Mouse (Mus musculus) kidney, adult 8-10 months (tissue): ENCODE data around the gene Hmbs.
"Not testable (repeated sequence)": the region's sequence is repeated elsewhere in the genome, so short reads cannot be mapped to it uniquely, and the experiment has no call there.

Experiments used
- DNase-seq, 2 experiments: peaks; one replicate each; pipeline ENCODE4 v3.0.0; 2022

Hmbs gene

DNA sequence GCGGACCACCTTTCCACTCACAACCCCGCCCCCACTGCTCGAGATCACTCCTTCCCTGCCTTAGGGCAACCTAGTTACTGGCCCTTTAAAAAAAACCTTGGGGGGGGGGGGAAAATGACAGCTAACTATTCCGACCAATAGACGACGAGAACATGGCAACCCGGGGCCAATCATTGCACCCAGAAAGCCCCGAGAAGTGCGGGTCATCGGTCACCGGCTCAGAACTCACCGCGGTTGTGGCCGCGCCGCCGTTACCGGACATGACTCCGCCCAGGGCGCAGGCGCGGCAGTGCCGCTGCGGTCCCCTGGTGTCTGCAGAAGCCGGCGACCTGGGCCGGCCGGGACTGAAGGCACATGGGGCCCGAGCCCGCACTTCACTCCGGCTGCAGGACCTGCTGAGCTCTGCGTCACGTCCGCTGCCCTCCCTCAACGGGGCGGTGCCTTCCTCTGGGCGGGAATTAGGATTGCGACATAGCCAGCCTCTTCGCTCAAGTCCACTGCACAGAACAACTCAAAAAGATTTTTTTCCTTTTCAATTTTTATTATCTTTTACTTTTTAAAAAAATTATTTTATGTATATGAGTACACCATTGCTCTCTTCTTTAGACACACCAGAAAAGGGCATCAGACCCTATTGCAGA lies at the start of gene Hmbs:
Gene Hmbs, minus strand, starts transcription at position 448 of the 641 bp plus-strand sequence.
- peak; percentile 91 to 94 for DNase-seq

DNA sequence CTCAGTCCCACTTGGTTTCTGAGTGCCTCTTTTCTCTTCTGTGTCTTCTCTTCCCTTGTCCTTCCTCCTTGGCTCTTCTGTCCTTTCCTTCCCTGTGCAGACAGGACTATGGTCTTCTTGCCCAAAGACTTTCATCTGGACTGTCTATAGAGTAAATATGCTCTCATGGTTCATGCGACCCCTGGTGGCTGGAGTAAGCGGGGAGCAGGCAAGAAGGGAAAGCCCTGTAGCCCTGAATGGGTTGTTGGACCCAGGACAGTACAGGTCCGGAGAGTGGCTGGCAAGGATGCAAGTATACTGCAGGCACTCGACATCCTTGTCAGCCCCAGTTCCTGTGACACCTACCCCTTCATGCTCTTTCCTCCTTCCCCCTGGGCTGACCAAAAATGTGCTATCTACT lies 47.4 kb upstream of the Hmbs start:
- DNase-seq: peak in 1 of 2 experiments; percentile 81

DNA sequence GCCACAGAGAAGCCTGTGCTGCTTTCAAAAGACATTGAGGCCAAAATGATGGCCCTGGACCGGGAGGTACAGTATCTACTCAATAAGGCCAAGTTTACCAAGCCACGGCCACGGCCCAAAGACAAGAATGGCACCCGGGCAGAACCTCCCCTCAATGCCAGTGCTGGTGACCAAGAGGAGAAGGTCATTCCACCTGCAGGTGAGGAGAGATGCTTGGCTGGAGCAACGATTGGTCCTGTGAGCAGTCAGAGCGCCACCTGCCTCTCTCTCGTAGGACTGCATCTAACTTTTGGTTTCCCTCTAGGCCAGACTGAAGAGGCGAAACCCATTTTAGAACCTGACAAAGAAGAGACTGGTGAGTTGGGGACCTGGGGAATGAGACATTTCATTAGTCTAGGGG lies 45.2 kb upstream of the Hmbs start:
- peak in 1 of 2 experiments; percentile 67 for DNase-seq

DNA sequence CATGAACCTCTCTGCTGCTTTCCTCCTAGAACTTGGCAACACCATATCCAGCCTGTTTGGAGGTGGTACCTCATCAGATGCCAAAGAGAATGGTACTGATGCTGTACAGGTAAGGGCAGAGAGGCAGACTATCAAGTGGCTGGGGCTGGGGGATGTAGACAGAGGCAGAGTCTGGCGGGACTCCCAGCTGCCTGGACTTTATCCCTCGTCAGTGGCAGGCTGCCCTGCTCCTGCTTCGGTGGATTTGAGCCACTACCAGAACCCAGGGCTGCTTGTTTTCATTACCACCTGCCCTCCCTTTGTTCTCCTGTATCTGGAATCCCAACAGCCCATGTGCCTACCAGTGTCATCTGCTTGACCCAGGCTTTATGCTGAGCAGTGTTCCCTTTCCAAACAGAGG lies 43.2 kb upstream of the Hmbs start:
- DNase-seq: peak in 1 of 2 experiments; percentile 66

DNA sequence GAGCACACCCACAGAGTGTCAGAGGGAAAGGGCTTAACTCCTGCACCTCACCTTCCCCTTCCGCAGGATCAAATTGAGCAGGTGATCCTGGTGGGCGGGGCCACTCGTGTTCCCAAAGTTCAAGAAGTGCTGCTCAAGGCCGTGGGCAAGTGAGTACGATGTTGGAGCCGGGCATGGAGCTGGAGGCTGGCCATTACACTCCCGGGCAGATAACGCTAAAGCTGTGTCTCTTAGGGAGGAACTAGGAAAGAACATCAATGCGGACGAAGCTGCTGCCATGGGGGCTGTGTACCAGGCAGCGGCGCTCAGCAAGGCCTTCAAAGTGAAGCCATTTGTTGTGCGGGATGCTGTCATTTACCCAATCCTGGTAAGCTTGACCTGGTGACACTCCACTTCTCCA lies 40.6 kb upstream of the Hmbs start:
- no peak for DNase-seq

DNA sequence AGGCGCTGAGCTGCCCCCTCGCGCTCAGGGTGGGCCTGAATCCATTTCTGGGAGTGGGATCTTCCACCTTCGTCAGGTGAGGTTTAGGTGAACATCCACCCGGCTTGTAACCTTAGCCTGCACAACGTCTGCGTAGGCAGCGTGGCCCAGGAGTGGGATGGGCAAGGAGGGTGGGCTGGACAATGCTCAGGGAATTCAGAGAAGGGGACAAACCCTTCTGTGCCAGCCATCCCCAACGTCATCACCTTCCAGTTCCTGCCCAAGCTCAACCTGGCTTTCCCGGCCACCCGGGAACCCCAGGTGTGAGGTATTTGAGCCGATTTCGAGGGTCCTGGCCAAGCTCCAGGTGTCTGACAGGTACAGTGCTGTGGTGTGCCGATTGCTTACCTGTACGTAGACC lies 35.8 kb upstream of the Hmbs start:
- no peak for DNase-seq

DNA sequence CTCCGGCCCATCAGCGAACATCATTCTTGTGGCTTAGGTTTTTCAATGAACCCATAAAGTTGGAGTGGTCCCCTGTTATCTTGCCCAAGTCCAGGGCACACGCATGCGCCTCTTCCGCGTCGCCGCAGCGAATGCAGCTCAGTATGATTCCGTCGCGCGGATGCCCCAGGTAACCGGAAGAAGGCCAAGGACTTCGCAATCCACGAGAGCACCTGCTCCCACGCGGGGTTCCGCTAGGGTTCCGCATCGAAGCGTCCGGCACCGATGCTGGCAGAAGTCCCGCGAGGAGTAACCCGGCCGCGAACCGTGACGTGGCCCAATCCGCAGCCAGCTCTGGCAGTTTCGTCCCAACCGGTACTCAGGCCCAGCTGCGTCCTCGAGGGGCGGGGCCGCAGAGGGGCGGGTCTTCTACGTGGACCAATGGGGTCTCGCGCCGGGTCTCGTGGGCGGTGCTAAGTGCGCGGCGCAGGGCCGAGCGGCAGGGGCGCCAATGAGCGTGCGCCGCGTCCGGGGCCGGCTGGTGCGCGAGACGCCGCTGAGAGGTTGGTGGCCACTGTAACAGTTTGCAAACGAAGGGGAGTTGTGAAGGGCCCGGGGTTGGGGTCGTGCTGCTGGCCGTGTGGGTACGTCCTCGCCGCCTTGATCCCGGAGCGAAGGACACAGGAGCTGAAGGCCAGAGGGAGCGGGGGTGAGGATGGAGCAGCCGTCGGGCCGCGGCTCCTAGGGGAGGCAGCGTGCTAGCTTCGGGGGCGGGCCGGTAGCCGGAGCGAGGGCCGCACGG lies 35.2 kb upstream of the Hmbs start, which contains the start of gene Hyou1:
Gene Hyou1, plus strand, starts transcription at position 437 of the 781 bp plus-strand sequence.
- peak; percentile 98 to 99 for DNase-seq

DNA sequence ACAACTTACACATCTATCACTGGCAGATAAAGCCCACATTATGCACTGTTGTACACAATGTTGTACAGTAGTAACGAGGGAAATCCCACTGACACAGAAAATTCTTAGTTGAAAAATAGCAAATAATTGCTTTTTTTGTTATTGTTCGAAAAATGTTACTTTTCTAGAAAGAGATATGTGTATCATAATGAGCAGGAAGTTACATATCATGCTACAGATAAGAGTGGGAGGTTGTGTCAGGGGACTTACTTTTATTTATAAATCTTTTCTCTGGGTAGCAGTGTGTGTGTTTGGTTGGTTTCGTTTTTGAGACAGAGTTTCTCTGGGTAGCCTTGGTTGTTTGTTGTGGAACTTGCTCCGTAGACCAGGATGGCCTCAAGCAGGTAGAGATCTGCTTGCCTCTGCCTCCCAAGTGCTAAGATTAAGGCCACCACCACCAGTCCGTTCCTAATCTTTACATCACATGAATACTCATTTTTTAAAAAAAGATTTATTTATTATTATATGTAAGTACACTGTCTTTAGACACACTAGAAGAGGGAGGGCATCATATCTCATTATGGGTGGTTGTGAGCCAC lies 34.2 kb upstream of the Hmbs start:
- no peak for DNase-seq

DNA sequence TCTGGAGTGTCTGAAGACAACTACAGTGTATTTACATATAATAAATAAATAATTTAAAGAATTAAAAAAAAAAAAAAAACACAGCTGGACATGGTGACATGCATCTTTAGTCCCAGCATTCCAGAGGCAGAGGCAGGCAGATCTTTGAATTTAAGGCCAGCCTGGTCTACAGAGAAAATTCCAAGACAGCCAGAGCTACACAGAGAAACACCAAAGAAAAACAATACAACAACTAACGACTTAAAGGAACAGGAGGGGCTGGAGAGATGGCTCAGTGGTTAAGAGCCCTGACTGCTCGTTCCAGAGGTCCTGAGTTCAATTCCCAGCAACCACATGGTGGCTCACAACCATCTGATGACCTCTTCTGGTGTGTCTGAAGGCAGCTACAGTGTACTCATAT lies 33.3 kb upstream of the Hmbs start:
- not testable (repeated sequence) for DNase-seq

DNA sequence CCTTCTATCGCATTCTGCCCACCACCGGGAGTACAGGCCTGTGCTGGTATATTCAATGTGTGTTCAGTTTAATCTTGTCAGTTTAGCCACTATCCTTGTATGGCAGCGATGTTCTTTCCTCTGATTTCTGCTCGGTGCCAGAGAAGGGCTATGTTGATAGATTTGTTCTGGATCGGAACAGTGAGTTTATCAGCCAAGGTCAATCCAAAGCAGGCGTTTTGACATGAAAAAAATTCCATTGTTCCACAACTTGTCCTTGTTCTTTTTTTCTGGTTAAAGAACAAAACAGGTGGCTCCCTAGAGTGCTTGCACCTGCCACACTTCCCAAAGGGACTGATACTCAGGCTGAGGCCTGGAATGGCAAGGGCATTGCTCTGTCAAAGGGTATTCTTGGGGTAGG lies 32.1 kb upstream of the Hmbs start:
- no peak for DNase-seq

DNA sequence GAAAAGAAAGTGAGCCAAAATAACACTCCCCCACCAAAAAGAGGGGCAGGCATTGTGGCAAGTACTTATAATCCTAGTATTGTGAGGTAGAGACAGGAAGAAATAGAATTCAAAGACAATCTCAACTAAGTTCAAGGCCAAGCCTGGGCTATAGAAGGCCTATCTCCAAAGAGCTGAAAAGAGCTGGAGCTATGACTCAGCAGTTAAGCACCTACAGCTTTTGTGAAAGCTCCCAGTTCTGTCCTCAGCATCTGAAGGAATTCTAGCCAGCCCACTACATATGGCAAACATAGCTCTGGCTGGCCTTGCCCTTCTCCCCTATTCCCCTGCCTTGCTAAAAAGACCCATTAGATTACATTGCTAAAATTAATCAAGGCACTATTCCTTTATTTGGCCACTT lies 29.4 kb upstream of the Hmbs start:
- no peak for DNase-seq

DNA sequence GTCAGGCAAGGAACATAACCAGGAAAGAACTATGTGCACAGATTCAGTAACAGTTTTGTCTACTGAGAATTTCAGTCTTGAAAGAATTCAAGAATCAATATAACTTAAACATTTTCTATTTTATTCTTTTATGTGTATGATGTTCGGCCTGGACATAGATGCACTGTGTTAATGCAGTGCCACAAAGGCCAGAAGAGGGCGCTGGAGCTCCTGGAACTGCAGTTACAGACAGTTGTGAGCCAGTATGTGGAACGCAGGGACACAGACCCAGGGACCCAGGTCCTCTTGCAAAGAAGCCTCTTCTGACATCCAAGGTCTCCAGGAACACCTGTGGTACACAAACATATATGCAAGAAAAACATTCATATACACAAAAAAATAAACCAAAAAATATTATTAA lies 20.5 kb upstream of the Hmbs start:
- peak in 1 of 2 experiments; percentile 61 for DNase-seq

DNA sequence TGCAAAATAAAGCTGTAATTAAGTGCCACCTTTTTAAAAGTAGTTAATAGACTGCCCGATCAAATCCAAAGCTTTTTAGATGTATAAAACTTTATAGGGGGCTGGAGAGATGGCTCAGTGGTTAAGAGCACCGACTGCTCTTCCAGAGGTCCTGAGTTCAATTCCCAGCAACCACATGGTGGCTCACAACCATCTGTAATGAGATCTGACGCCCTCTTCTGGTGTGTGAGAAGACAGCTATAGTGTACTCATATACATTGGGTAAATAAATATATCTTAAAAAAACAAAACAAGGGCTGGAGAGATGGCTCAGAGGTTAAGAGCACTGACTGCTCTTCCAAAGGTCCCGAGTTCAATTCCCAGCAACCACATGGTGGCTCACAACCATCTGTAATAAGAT lies 17.9 kb upstream of the Hmbs start:
- DNase-seq: not testable (repeated sequence)

DNA sequence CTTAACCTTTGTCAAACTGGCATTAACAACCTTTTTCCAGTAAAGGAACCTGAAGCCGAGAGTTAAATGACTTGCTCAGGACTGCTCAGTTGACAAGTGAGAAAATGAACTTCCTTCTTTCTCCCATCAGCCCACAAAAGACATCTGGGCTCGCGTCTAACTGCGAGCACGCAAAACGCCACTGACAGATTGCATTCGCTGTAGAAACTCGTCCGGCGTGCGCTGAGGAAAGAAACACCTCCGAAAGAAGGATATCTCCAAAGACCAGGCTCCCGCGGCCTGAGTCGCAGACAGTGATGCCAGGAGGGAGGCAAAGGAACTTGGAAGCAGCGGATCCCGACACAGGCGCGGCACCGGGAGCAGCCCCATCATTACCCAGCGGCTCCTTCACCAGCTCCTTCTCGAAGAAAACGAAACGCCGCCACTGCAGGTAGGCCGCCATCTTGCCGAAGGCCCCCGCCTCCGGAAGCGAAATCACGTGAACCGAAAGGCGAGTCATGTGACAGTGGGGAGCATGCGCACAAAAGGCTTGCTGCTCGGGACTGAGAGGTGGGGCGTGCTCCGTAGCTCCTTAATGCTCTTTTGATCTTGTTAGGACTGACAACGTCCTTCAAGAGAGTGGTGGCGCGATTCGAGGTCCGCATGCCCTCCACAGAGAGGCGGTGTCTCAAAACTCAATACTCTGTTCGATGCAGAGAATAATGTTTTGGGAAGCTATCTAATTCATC lies 17.3 kb upstream of the Hmbs start, which contains the start of gene Vps11:
Gene Vps11, minus strand, starts transcription at position 481 of the 728 bp plus-strand sequence.
- DNase-seq: peak; percentile 95 to 96

DNA sequence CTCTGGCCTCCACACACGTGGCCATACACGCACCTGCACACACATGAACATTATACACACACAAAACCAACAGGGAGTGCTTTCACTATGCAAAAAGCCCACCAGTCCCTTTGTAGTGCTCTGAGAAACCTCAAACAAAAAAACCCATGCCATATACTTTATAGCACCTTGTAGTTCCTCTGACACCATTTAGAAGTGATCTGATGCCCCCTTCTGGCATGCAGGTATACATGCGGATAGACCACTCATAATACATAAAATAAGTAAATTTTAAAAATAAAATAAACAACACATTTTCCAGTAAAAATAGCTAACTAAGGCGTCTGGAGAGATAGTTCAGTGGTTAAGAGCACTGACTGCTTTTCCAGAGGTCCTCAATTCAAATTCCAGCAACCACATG lies 13.2 kb upstream of the Hmbs start:
- no peak for DNase-seq

DNA sequence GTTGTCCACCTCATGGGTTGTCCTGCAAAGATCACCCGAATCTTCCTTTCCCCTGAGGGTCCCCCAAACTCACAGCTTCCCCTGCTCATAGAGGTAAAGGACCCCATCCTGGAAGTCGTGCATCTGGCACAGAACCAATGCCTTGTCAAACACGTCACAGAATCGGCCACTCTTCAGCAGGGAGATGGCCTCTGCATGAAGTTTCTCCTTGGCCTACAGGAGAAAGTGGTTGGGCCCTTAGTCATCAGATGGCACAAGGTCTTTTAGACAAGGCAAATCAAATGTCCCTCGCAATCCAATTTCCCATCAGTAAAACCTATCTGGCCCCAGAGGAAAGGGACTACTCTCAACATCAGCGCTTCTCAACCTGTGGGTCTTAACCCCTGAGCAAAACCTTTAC lies 9.1 kb upstream of the Hmbs start:
- DNase-seq: no peak

DNA sequence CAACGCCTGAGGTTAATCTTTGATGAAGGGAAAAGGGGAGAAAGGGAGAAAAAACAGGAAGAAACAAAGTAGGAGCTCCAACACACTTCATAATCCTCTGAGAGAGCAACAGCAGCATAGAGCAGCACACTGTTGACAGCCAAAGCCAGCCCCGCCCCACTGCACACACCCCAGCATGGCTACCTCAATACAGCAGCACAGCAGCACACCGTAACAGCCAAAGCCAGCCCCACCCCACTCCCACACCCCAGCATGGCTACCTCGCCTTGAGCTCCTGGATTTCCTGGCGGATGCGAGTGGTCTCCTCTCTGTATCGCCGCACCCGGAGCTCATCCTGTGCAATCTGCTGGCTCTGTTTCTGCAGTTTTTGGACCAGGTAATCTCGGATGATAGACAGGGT lies 8.3 kb upstream of the Hmbs start:
- DNase-seq: no peak

DNA sequence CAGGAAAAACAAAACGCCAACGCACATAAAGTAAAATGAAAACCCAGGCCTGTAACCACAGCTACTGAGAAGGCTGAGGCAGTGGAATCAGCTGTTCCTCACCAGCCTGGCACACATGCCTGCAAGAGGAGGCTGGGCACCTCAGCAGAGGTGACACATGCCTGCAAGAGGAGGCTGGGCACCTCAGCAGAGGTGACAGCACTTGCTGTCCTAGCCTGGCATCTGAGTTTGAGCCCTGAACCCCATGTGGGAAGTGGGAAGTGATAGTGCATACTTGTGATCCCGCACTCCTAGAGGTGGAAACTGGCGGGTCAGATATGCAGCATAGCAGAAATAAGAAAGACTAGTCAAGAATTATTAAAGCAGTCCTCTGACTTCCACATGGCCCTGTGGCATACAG lies 7.4 kb upstream of the Hmbs start:
- DNase-seq: no peak

DNA sequence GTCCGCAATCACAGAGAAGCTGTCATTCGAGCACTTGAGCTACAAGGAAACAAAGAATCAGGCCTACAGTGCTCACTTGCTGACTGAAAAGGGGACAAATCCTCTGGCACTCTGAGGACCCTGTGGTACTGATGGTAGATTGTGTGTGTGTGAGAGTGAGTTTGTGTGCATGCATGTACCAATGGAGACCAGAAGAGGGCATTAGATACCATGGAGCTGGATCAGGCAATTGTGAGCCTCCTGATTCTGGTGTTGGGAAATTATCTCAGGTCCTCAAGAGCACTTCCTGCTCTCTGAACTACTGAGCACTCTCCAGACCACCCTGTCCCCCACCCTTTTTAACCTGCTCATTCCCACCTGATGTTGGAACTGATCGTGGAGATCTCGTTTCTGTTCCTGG lies 4.5 kb upstream of the Hmbs start:
- DNase-seq: no peak

DNA sequence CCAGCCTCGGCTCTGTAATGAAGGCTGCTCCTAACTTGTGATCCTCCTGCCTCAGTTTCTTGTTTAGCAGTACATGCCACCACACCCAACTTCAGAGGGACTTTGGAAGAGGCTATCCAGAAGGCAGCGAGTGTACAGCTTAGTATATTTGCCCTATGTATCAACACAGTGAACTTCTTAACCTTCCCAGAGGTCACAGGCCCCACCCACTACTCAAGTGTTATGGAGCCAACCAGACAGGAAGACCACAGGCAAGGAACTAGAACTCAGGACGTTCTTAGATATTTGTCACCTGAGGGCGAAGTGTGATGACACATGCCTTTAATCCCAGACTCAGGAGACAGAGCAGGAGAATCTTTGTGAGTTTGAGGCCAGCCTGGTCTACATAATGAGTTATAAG lies 3.6 kb upstream of the Hmbs start:
- DNase-seq: no peak

DNA sequence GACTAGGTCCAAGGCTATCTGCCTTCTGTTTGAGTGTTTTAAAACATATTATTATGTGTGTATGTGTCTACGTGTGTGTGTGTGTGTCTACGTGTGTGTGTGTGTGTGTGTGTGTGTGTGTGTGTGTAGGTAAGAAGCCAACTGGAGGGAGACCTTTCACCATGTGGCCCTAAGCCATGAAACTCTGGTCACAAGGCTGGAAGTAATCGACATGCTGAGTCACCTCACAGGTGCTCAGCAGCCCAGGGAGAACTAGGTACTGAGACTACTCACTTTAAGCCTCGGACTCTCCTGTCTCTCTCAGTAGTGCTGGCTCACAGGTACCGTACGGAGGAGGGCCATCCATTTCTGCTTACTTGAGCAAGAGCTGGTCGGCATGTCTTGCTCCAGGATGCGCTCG lies 3.1 kb upstream of the Hmbs start:
- no peak for DNase-seq

DNA sequence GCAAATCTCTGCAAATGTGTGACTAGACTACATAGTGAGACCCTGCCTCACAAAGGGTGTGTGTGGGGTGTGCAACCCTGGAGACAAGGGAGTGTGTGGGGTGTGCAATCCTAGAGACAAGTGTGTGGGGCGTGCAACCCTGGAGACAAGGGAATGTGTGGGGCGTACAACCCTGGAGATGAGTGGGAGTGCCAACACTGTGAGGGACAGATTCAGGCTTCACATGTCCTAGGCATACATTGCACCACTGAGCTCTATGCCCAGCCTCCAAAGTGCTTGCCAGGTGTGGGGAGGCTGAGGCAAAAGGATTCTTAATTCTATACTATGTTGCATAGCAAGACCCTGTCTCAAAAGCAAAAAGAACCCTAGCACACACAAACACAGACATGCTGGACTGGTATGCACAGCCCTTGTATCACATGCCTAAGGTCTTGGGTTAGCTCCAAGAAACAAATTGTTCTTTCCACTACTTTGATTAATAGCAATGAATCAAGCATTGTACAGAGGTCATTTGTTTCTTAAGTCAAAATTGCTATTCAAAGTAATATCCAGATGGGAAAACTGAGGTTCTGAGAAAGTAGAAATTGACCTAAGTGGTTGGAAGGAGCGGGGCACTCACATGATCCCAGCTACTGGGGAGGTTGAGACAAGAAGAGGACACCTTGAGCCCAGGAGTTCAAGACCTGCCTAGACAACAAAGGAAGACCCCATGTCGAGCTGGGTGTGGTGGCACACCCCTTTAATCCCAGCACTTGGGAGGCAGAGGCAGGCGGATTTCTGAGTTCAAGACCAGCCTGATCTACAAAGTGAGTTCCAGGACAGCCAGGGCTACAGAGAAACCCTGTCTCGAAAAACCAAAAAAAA lies 1.8 kb upstream of the Hmbs start:
- DNase-seq: no peak
